13 mouse cellular contexts compared by ENCODE assay signal in the genomic region with DNA sequence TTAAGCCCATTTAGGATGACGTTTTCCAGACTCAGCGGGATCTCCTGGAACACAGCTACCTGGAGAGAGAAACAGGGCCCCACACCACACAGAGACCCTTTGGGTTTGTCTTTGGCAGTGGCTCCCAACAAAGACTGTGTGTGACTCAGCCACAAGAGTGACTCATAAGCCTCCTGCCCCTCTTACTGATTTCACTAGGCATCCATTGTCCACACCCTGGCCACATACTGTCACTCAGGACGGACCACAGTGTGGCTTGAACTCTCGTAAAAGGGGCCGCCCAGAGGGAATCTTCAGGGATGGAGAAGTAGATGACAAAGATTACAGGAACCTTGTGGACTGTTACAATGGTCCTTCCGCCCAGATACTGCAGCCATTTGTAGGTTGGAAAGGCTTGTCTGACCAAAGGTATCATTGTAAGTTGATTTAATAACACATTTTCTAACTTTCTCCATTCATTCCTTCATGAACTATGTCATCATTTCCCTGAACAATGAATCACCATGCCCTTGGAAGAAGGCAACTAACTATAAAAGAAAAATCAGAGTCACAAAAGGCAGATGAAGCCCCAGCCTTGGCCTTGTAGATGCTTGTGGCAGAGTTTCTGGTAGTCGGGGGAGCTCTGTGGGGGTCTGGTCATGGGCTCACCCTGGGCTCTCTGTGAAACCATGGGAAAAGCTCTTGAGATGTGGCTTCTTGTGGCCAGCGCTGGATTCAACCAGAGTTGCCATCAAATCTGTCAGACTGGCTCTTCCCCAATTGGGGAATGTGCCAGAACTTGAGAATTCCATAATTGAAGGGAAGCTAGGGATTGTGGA.
A peak's percentile ranks its signal among the peaks of the same experiment; 100 is the strongest.
DNase-seq lines count a peak whose midpoint lies in the region; TF ChIP-seq lines count a peak whose summit lies in the region.
"Had no signal": no experiment of that assay in that cellular context is flagged by ENCODE, and none has a peak within 500 bp of the region (broad histone marks: within the 10 kb centered on the region; RNA-seq: fewer than 3 reads in every experiment).

No protein-coding gene starts in this region.

- no peak for TF ChIP-seq CTCF in kidney, adult 2 months (conservative IDR thresholded peaks at IDR 0.05; ENCODE audit: insufficient read depth, insufficient read length, low read depth, low read length)

- DNase-seq in cerebellum, postnatal 10 days = peak; percentile 86
- no peak for DNase-seq in cerebellum, adult 11 months
- peak; percentile 9 for DNase-seq in kidney, adult 2 months
- DNase-seq in kidney, adult 9 months = no peak
- peak; percentile 17 for DNase-seq in urinary bladder, postnatal 25 days (ENCODE audit: low spot score)
- no peak for DNase-seq in urinary bladder, postnatal 4 days (ENCODE audit: low spot score in 2 of 2)
- DNase-seq in skeletal muscle tissue, adult 2 months (ENCODE audit: low read depth, low spot score) = peak; percentile 37
- no peak for DNase-seq in ovary, postnatal 36 days (ENCODE audit: low spot score)
- DNase-seq: liver, embryonic 13.5 days had no signal

- TF ChIP-seq POLR2A in kidney, adult 2 months (IDR thresholded peaks at IDR 0.05; ENCODE audit: low read depth, low read length) = no peak

- no peak overlapping the region for H3K27ac ChIP-seq in kidney, adult 2 months (ENCODE audit: insufficient read depth, low read depth, low read length)
- H3K27ac ChIP-seq: hindbrain, embryonic 12.5 days; kidney, embryonic 15.5 days; left cerebral cortex, adult 2 months; liver, embryonic 13.5 days had no signal

- H3K4me1 ChIP-seq in kidney, adult 2 months (ENCODE audit: control insufficient read depth, insufficient read depth, low read length) = peaks cover 8% of the 10 kb centered on the region
- H3K4me1 ChIP-seq: hindbrain, embryonic 12.5 days; kidney, embryonic 15.5 days; liver, embryonic 13.5 days had no signal

- 90% methylated on average over 8 of the region's 8 CpGs for WGBS in kidney, adult 2 months

- H3K36me3 ChIP-seq in kidney, adult 2 months (ENCODE audit: control insufficient read depth, insufficient read depth, low read length) = no peaks in the 10 kb centered on the region
- H3K36me3 ChIP-seq: hindbrain, embryonic 12.5 days; kidney, embryonic 15.5 days; liver, embryonic 13.5 days had no signal

- no peaks in the 10 kb centered on the region for H3K27me3 ChIP-seq in kidney, adult 2 months (replicated peaks; ENCODE audit: control insufficient read depth, insufficient read depth, low read length)
- H3K27me3 ChIP-seq: hindbrain, embryonic 12.5 days; kidney, embryonic 15.5 days; liver, embryonic 13.5 days had no signal

- no peak overlapping the region for H3K4me3 ChIP-seq in kidney, adult 2 months (ENCODE audit: insufficient read depth, low read depth, low read length)
- H3K4me3 ChIP-seq: erythroblast, embryonic 14.5 days; hindbrain, embryonic 12.5 days; kidney, embryonic 15.5 days; left cerebral cortex, adult 2 months; liver, embryonic 13.5 days had no signal

Comparison
In these comparisons a context has a peak if more than half of its experiments do, and no peak if none do; other contexts are left out.
1. DNase-seq: peak in cerebellum, postnatal 10 days (2 of 2), kidney, adult 2 months (single experiment), urinary bladder, postnatal 25 days (single experiment) and skeletal muscle tissue, adult 2 months (single experiment); none in cerebellum, adult 11 months (single experiment), kidney, adult 9 months (single experiment), urinary bladder, postnatal 4 days (0 of 2) and ovary, postnatal 36 days (single experiment).